Mouse (Mus musculus) hindbrain, embryonic 15.5 days (tissue): Measurements from ENCODE around the gene Anks1b. TPM values are rescaled to one million over a fixed set of nuclear protein-coding genes. Genes with fewer than 3 reads are reported as not detected.
A peak's percentile ranks its signal among the peaks of the same experiment; 100 is the strongest.

ENCODE experiments used
- ATAC-seq: fragments of 200-750 bp; cut with Nextera tagmentation; 2 replicates; pipeline ENCODE4 v1.8.0; 2017; ENCODE audit warnings: low read depth, moderate number of reproducible peaks, moderate TSS enrichment; ENCODE audit not compliant: low FRiP score
- H3K27ac ChIP-seq: fragments of 300-500 bp; sonication (generic); replicated peaks from 2 replicates; pipeline ENCODE4 v1.5.1; 2015; ENCODE audit warnings: mild to moderate bottlenecking, inconsistent platforms
- H3K27me3 ChIP-seq: fragments of 300-500 bp; sonication (generic); 2 replicates; pipeline ENCODE4 v1.6.1; 2015; ENCODE audit warnings: control low read depth, inconsistent platforms
- H3K36me3 ChIP-seq: fragments of 300-500 bp; sonication (generic); 2 replicates; pipeline ENCODE4 v1.6.1; 2015; ENCODE audit warnings: control low read depth, inconsistent platforms
- H3K4me1 ChIP-seq: fragments of 300-500 bp; sonication (generic); replicated peaks from 2 replicates; pipeline ENCODE4 v1.6.1; 2015; ENCODE audit warnings: control low read depth, inconsistent platforms
- H3K4me2 ChIP-seq: fragments of 300-500 bp; sonication (generic); 2 replicates; pipeline ENCODE4 v1.6.1; 2015; ENCODE audit warnings: moderate library complexity, mild to moderate bottlenecking, inconsistent platforms
- H3K4me3 ChIP-seq: fragments of 300-500 bp; sonication (generic); 2 replicates; pipeline ENCODE4 v1.5.1; 2015; ENCODE audit warnings: mild to moderate bottlenecking, inconsistent platforms
- H3K9ac ChIP-seq: fragments of 300-500 bp; sonication (generic); 2 replicates; pipeline ENCODE4 v1.6.1; 2015; ENCODE audit warnings: inconsistent platforms
- H3K9me3 ChIP-seq: fragments of 300-500 bp; sonication (generic); 2 replicates; pipeline ENCODE4 v1.6.1; 2016; ENCODE audit warnings: control low read depth, inconsistent platforms
- WGBS: fragments of 180-500 bp; shearing (Covaris S2); methylation state at CpG from one replicate; pipeline ENCODE4 v1.1.7; 2015; 5-methylcytosine and 5-hydroxymethylcytosine counted together
- polyA plus RNA-seq: library from polyadenylated mRNA; unstranded; fragments of >200 nt; fragmentation: Nextera tagmentation; extraction: Ambion mirVana; gene quantifications from 2 replicates; pipeline ENCODE4 v1.2.1, GENCODE M21; 2015

The Anks1b gene
- polyA plus RNA-seq, 1 experiment from 2014 or later, result 85.2 TPM

- WGBS, result 42% methylated on average over 7 of the region's 7 CpGs
- H3K27ac ChIP-seq, result peak overlapping the region; percentile 34
- H3K27me3 ChIP-seq, result no peaks in the 10 kb centered on the region
- no peak overlapping the region for H3K4me3 ChIP-seq
- no peaks in the 10 kb centered on the region for H3K36me3 ChIP-seq
- H3K4me2 ChIP-seq, result 0 out of 2 replicates have a peak overlapping the region, but pooled peaks have one; percentile 27
- no peaks in the 10 kb centered on the region for H3K9me3 ChIP-seq
- H3K4me1 ChIP-seq, result peaks cover 31% of the 10 kb centered on the region
- 0 out of 2 replicates have a peak, but pooled peaks have one; percentile 55 for ATAC-seq
- no peak overlapping the region for H3K9ac ChIP-seq
Observed at GRCm38 (mm10) chr10:90771046-90771445, 897.7 kb downstream of the Anks1b start.

GRCm38 (mm10) chr10:90771471-90772226 is 898.3 kb downstream of the Anks1b start:
- Histone ChIP-seq H3K9me3 (no peaks in the 10 kb centered on the region), H3K4me3 (no peak overlapping the region), H3K27ac (no peak overlapping the region; the same call in 1 of the 2 replicates), H3K27me3 (no peaks in the 10 kb centered on the region), H3K4me1 (peaks cover 31% of the 10 kb centered on the region), H3K36me3 (no peaks in the 10 kb centered on the region), H3K4me2 (peak overlapping the region; percentile 23; the same call in 1 of the 2 replicates), H3K9ac (no peak overlapping the region)
- ATAC-seq, result peak; percentile 47; the same call in 1 of the 2 replicates
- WGBS, result 8% methylated on average over 15 of the region's 15 CpGs

- no peak overlapping the region for H3K27ac ChIP-seq
- no peaks in the 10 kb centered on the region for H3K27me3 ChIP-seq
- H3K9ac ChIP-seq, result no peak overlapping the region
- no peaks in the 10 kb centered on the region for H3K4me1 ChIP-seq
- H3K36me3 ChIP-seq, result no peaks in the 10 kb centered on the region
- H3K4me3 ChIP-seq, result no peak overlapping the region
- peak; percentile 51; the same call in 1 of the 2 replicates for ATAC-seq
- no peak overlapping the region for H3K4me2 ChIP-seq
- no peaks in the 10 kb centered on the region for H3K9me3 ChIP-seq
- 55% methylated on average over 13 of the region's 13 CpGs for WGBS
Observed at GRCm38 (mm10) chr10:90779561-90780400, 906.5 kb downstream of the Anks1b start.

GRCm38 (mm10) chr10:90784981-90785650 is 911.8 kb downstream of the Anks1b start:
- 66% methylated on average over 4 of the region's 4 CpGs for WGBS
- H3K9ac ChIP-seq, result no peak overlapping the region
- H3K36me3 ChIP-seq, result no peaks in the 10 kb centered on the region
- no peak for ATAC-seq
- no peaks in the 10 kb centered on the region for H3K4me1 ChIP-seq
- peak overlapping the region; percentile 38; the same call in 1 of the 2 replicates for H3K27ac ChIP-seq
- no peaks in the 10 kb centered on the region for H3K9me3 ChIP-seq
- H3K27me3 ChIP-seq, result no peaks in the 10 kb centered on the region
- H3K4me3 ChIP-seq, result no peak overlapping the region
- no peak overlapping the region for H3K4me2 ChIP-seq

GRCm38 (mm10) chr10:90785680-90786079 is 912.4 kb downstream of the Anks1b start:
- no peak for ATAC-seq
- H3K4me3 ChIP-seq, result no peak overlapping the region
- no peak overlapping the region for H3K9ac ChIP-seq
- no peaks in the 10 kb centered on the region for H3K27me3 ChIP-seq
- WGBS, result 83% methylated on average over 8 of the region's 8 CpGs
- no peaks in the 10 kb centered on the region for H3K4me1 ChIP-seq
- no peak overlapping the region; the same call in 1 of the 2 replicates for H3K27ac ChIP-seq
- H3K4me2 ChIP-seq, result no peak overlapping the region
- H3K9me3 ChIP-seq, result no peaks in the 10 kb centered on the region
- no peaks in the 10 kb centered on the region for H3K36me3 ChIP-seq

GRCm38 (mm10) chr10:90803112-90803511 is 929.8 kb downstream of the Anks1b start:
- Histone ChIP-seq H3K9me3 (no peaks in the 10 kb centered on the region), H3K4me2 (no peak overlapping the region), H3K36me3 (no peaks in the 10 kb centered on the region), H3K9ac (no peak overlapping the region), H3K27me3 (no peaks in the 10 kb centered on the region), H3K27ac (no peak overlapping the region), H3K4me1 (0 out of 2 replicates have a peak, but pooled peaks cover 2% of the 10 kb centered on the region), H3K4me3 (no peak overlapping the region)
- peak; percentile 45; the same call in 1 of the 2 replicates for ATAC-seq
- 47% methylated on average over 6 of the region's 6 CpGs for WGBS

GRCm38 (mm10) chr10:90804602-90805095 is 931.3 kb downstream of the Anks1b start:
- Histone ChIP-seq H3K4me2 (no peak overlapping the region), H3K36me3 (no peaks in the 10 kb centered on the region), H3K27me3 (no peaks in the 10 kb centered on the region), H3K4me3 (no peak overlapping the region), H3K27ac (no peak overlapping the region), H3K9me3 (no peaks in the 10 kb centered on the region), H3K9ac (no peak overlapping the region), H3K4me1 (peaks cover under 1% of the 10 kb centered on the region; the same call in 1 of the 2 replicates)
- 12% methylated on average over 4 of the region's 4 CpGs for WGBS
- no peak for ATAC-seq

- Histone ChIP-seq H3K9me3 (no peaks in the 10 kb centered on the region), H3K4me1 (peaks cover 19% of the 10 kb centered on the region), H3K4me2 (no peak overlapping the region), H3K27ac (no peak overlapping the region), H3K9ac (no peak overlapping the region), H3K27me3 (no peaks in the 10 kb centered on the region), H3K4me3 (no peak overlapping the region), H3K36me3 (no peaks in the 10 kb centered on the region)
- WGBS, result 84% methylated on average over 8 of the region's 8 CpGs
- ATAC-seq, result no peak
Observed at GRCm38 (mm10) chr10:90808616-90809310, 935.5 kb downstream of the Anks1b start.

- Histone ChIP-seq H3K9me3 (no peaks in the 10 kb centered on the region), H3K36me3 (no peaks in the 10 kb centered on the region), H3K4me1 (peaks cover 29% of the 10 kb centered on the region), H3K9ac (no peak overlapping the region), H3K27ac (no peak overlapping the region), H3K27me3 (no peaks in the 10 kb centered on the region), H3K4me2 (no peak overlapping the region), H3K4me3 (no peak overlapping the region)
- 0 out of 2 replicates have a peak, but pooled peaks have one; percentile 13 for ATAC-seq
- 17% methylated on average over 8 of the region's 8 CpGs for WGBS
Observed at GRCm38 (mm10) chr10:90809911-90810590, 936.7 kb downstream of the Anks1b start.

GRCm38 (mm10) chr10:90811446-90811845 is 938.1 kb downstream of the Anks1b start:
- no peak for ATAC-seq
- Histone ChIP-seq H3K4me1 (peaks cover 29% of the 10 kb centered on the region), H3K27ac (no peak overlapping the region), H3K9ac (no peak overlapping the region), H3K4me3 (no peak overlapping the region), H3K4me2 (no peak overlapping the region), H3K9me3 (no peaks in the 10 kb centered on the region), H3K27me3 (no peaks in the 10 kb centered on the region), H3K36me3 (no peaks in the 10 kb centered on the region)
- WGBS, result 61% methylated on average over 4 of the region's 4 CpGs

GRCm38 (mm10) chr10:90813326-90813725 is 940.0 kb downstream of the Anks1b start:
- Histone ChIP-seq H3K4me1 (peaks cover 35% of the 10 kb centered on the region), H3K9ac (no peak overlapping the region), H3K4me2 (no peak overlapping the region), H3K27me3 (no peaks in the 10 kb centered on the region), H3K4me3 (no peak overlapping the region), H3K9me3 (no peaks in the 10 kb centered on the region), H3K36me3 (no peaks in the 10 kb centered on the region), H3K27ac (no peak overlapping the region)
- ATAC-seq, result no peak
- 83% methylated on average over 5 of the region's 5 CpGs for WGBS
